31 mouse cellular contexts compared by ENCODE assay signal in genomic region chr2:143206053-143206452, GRCm38 (mm10).
"Had no signal": no experiment of that assay in that cellular context is flagged by ENCODE, and none has a peak within 500 bp of the region (broad histone marks: within the 10 kb centered on the region; RNA-seq: fewer than 3 reads in every experiment).

No protein-coding gene starts in this region.

- H3K4me1 ChIP-seq: limb, embryonic 10.5 days; limb, embryonic 12.5 days; limb, embryonic 13.5 days; limb, embryonic 15.5 days; liver, embryonic 12.5 days; liver, embryonic 13.5 days; liver, embryonic 15.5 days; lung, embryonic 15.5 days; megakaryocyte, embryonic 14.5 days; midbrain, embryonic 10.5 days; midbrain, embryonic 12.5 days; midbrain, embryonic 13.5 days; midbrain, embryonic 15.5 days had no signal

- H3K9ac ChIP-seq: limb, embryonic 12.5 days; limb, embryonic 13.5 days; limb, embryonic 15.5 days; liver, embryonic 12.5 days; liver, embryonic 13.5 days; liver, embryonic 14.5 days; liver, embryonic 15.5 days; liver, postnatal 0 days; lung, embryonic 14.5 days; lung, embryonic 15.5 days; midbrain, embryonic 12.5 days; midbrain, embryonic 13.5 days; midbrain, embryonic 15.5 days had no signal

- H3K9me3 ChIP-seq: limb, embryonic 10.5 days; limb, embryonic 12.5 days; limb, embryonic 13.5 days; limb, embryonic 15.5 days; liver, embryonic 12.5 days; liver, embryonic 13.5 days; liver, embryonic 15.5 days; lung, embryonic 15.5 days; megakaryocyte, embryonic 14.5 days; midbrain, embryonic 10.5 days; midbrain, embryonic 12.5 days; midbrain, embryonic 13.5 days; midbrain, embryonic 15.5 days had no signal

- H3K27ac ChIP-seq: limb, embryonic 10.5 days; limb, embryonic 12.5 days; limb, embryonic 13.5 days; limb, embryonic 15.5 days; liver, embryonic 12.5 days; liver, embryonic 13.5 days; liver, embryonic 14.5 days; liver, embryonic 15.5 days; lung, embryonic 15.5 days; macrophage; midbrain, embryonic 10.5 days; midbrain, embryonic 12.5 days; midbrain, embryonic 13.5 days; midbrain, embryonic 15.5 days had no signal

- H3K36me3 ChIP-seq: limb, embryonic 10.5 days; limb, embryonic 12.5 days; limb, embryonic 13.5 days; limb, embryonic 15.5 days; liver, embryonic 12.5 days; liver, embryonic 13.5 days; liver, embryonic 15.5 days; lung, embryonic 15.5 days; midbrain, embryonic 10.5 days; midbrain, embryonic 12.5 days; midbrain, embryonic 13.5 days; midbrain, embryonic 15.5 days had no signal

- H3K4me3 ChIP-seq: limb, embryonic 10.5 days; limb, embryonic 12.5 days; limb, embryonic 13.5 days; limb, embryonic 15.5 days; liver, embryonic 12.5 days; liver, embryonic 13.5 days; liver, embryonic 15.5 days; lung, embryonic 15.5 days; megakaryocyte, embryonic 14.5 days; midbrain, embryonic 10.5 days; midbrain, embryonic 12.5 days; midbrain, embryonic 13.5 days; midbrain, embryonic 15.5 days; myocyte had no signal

- DNase-seq: left cerebral cortex, postnatal 4 days; liver; liver, embryonic 13.5 days; liver, postnatal 0 days; lung, adult 18-20 months; lung, adult 2 months; lung, embryonic 14.5 days; lung, postnatal 10 days; lung, postnatal 14 days; lung, postnatal 36 days; lung, postnatal 4 days; midbrain, embryonic 14.5 days had no signal

- H3K4me2 ChIP-seq: limb, embryonic 12.5 days; limb, embryonic 13.5 days; limb, embryonic 15.5 days; liver, embryonic 11.5 days; liver, embryonic 12.5 days; liver, embryonic 13.5 days; liver, embryonic 15.5 days; lung, embryonic 14.5 days; lung, embryonic 15.5 days; midbrain, embryonic 11.5 days; midbrain, embryonic 12.5 days; midbrain, embryonic 13.5 days; midbrain, embryonic 15.5 days had no signal

- H3K27me3 ChIP-seq: limb, embryonic 12.5 days; limb, embryonic 13.5 days; limb, embryonic 15.5 days; liver, embryonic 12.5 days; liver, embryonic 13.5 days; liver, embryonic 15.5 days; lung, embryonic 15.5 days; megakaryocyte, embryonic 14.5 days; midbrain, embryonic 12.5 days; midbrain, embryonic 13.5 days; midbrain, embryonic 15.5 days had no signal

- ATAC-seq: liver, embryonic 12.5 days; liver, postnatal 0 days; lung, postnatal 0 days; midbrain, embryonic 13.5 days; midbrain, embryonic 15.5 days; midbrain, embryonic 16.5 days had no signal
